Mouse (Mus musculus) retina, postnatal 1 day (tissue): ENCODE measurements at regions not wholly inside any gene's neighbourhood (a gene's known extent, or its start where the extent isn't known, plus 50 kb on each side); places are given as distances from the start of the nearest gene placed in this dataset.

Source experiments
- DNase-seq: peaks from one replicate; pipeline ENCODE4 v3.0.0-alpha.2; 2012

DNA sequence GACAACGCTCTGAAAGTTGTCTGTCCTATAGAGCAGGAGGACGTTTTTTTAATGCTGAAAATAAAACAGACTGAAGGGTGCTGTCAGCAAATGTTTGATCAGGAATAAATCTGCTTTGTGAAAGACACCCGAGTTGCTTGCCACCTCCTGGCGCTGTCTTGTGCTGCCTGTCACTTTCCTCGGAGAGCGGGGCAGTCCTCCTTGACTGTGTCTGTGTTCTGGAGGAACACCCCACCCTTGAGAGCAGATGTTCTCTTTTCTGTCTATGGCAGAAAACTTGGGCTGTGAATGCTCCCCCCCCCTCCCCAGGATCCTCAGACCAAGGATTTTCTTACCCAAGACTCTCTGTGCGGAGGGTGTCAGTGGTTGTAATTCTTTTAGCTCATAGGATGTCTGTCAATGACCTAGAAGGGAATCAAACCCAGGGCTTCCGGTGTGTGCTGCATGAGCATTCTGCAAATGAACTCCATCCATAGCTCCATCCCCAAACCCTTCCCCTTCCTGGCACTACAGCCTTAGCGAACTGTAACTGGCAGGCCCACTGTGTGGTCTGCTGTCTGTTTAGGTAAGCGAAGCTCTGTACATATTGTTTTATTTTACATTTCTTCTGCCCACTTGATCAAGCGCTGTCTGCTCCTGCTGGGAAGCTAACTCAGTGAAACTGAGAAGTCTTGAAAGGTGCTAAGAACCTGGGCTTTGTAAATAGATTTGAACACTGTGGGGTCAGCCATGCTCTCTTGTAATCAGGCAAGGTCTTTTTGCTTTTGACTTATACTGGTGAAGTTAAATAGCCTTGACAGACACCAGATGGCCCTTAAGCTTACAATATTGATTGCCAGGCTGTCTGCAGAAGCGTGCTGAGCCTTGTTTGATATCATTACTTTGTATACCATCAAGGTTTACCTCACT is 53.0 kb upstream of the Bach1 start:
- DNase-seq: peak; percentile 77

- DNase-seq: no peak
Measured at GRCm38 (mm10) chr16:87646435-87647062, 52.2 kb upstream of the Bach1 start.
